Mouse (Mus musculus) embryonic facial prominence, embryonic 12.5 days (tissue): ENCODE measurements at regions not wholly inside any gene's neighbourhood (a gene's known extent, or its start where the extent isn't known, plus 50 kb on each side); places are given as distances from the start of the nearest gene placed in this dataset.

Experiments
- ATAC-seq: fragments of 200-750 bp; cut with Nextera tagmentation; 2 replicates; pipeline ENCODE4 v1.8.0; 2017; ENCODE audit not compliant: insufficient number of reproducible peaks, insufficient read depth, low FRiP score, low TSS enrichment
- H3K27ac ChIP-seq: fragments of 300-500 bp; sonication (generic); 2 replicates; pipeline ENCODE4 v1.5.1; 2016; ENCODE audit warnings: mild to moderate bottlenecking
- H3K27me3 ChIP-seq: fragments of 300-500 bp; sonication (generic); 2 replicates; pipeline ENCODE4 v1.6.1; 2016; ENCODE audit warnings: mild to moderate bottlenecking, moderate library complexity
- H3K36me3 ChIP-seq: fragments of 300-500 bp; sonication (generic); 2 replicates; pipeline ENCODE4 v1.6.1; 2016; ENCODE audit warnings: mild to moderate bottlenecking
- H3K4me1 ChIP-seq: fragments of 300-500 bp; sonication (generic); 2 replicates; pipeline ENCODE4 v1.6.1; 2016
- H3K4me2 ChIP-seq: fragments of 300-500 bp; sonication (generic); replicated peaks from 2 replicates; pipeline ENCODE4 v1.6.1; 2016; ENCODE audit warnings: mild to moderate bottlenecking, moderate library complexity
- H3K4me3 ChIP-seq: fragments of 300-500 bp; sonication (generic); 2 replicates; pipeline ENCODE4 v1.5.1; 2016; ENCODE audit warnings: mild to moderate bottlenecking
- H3K9ac ChIP-seq: fragments of 300-500 bp; sonication (generic); 2 replicates; pipeline ENCODE4 v1.6.1; 2016; ENCODE audit warnings: mild to moderate bottlenecking, moderate library complexity
- H3K9me3 ChIP-seq: fragments of 300-500 bp; sonication (generic); 2 replicates; pipeline ENCODE4 v1.6.1; 2016; ENCODE audit warnings: mild to moderate bottlenecking, moderate library complexity
- WGBS: fragments of 180-500 bp; shearing (Covaris S2); methylation state at CpG from one replicate; pipeline ENCODE4 v1.1.7; 2016; 5-methylcytosine and 5-hydroxymethylcytosine counted together

DNA sequence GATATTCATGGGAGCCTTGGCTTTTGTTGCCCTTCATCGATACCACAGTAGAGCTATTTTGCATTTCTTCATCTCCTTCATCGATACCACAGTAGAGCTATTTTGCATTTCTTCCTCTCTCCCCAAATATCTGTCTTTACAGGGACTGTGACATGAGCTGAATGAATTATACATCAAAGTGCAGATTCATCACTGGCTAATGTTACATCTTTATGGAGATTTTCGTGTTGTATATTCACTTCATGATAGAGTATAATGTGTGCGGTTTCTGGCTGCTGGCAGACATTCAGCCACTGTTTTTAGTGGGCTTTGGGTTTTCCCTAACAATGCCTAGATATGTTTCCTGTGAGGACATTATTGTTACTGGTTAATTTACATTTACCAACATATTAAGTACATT is 162.8 kb upstream of the Lcorl start:
- Histone ChIP-seq H3K36me3 (no peaks in the 10 kb centered on the region), H3K4me1 (no peaks in the 10 kb centered on the region), H3K27me3 (no peaks in the 10 kb centered on the region), H3K9me3 (no peaks in the 10 kb centered on the region), H3K4me3 (no peak overlapping the region), H3K9ac (no peak overlapping the region), H3K27ac (no peak overlapping the region), H3K4me2 (no peak overlapping the region)
- WGBS, result 86% methylated on average over 4 of the region's 4 CpGs
- ATAC-seq, result no peak

DNA sequence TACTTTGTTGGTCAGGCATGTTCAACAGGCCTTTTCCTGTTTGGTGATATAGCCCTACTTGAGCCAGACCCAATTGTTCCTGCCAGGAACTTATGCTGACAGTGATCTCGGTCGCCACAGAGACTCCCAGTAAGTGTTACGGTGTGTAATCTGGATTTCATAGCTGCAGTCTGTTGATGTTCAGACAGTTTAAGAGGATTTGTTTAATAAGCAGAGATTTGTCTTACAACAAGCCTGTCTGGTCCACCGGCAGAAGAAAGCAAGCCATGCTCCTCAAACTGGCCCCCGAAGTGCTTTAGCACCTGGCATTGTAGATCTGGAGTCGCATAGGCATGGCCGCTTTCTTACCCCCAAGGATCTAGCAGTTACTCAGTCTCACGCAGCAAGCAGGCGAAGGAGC is 150.0 kb upstream of the Lcorl start:
- no peak overlapping the region for H3K4me3 ChIP-seq
- no peaks in the 10 kb centered on the region for H3K9me3 ChIP-seq
- ATAC-seq, result no peak
- no peaks in the 10 kb centered on the region for H3K4me1 ChIP-seq
- no peaks in the 10 kb centered on the region for H3K36me3 ChIP-seq
- no peak overlapping the region for H3K4me2 ChIP-seq
- H3K27ac ChIP-seq, result no peak overlapping the region
- no peaks in the 10 kb centered on the region for H3K27me3 ChIP-seq
- 88% methylated on average over 9 of the region's 9 CpGs for WGBS
- no peak overlapping the region for H3K9ac ChIP-seq

DNA sequence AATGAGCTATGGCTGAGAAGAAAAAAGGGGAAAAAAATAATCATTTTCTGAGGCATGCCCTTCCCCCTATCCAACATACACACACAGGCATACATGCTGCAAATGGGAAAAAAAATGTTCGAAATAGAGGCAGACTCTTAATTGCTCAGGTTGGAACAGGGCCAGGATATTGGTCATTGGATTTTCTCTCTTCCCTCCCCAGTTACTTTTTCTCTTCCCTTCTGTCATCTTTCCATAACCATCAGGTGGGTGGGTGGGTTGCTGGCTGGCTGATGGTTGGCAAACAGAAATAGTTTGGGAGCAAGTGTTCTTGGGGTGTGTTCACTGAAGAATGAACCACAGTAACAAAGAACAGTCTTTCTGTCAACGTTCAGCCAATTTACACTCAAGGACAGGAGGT is 149.3 kb upstream of the Lcorl start:
- Histone ChIP-seq H3K27me3 (no peaks in the 10 kb centered on the region), H3K36me3 (no peaks in the 10 kb centered on the region), H3K4me1 (no peaks in the 10 kb centered on the region), H3K9me3 (no peaks in the 10 kb centered on the region), H3K27ac (no peak overlapping the region), H3K4me2 (no peak overlapping the region), H3K9ac (no peak overlapping the region), H3K4me3 (no peak overlapping the region)
- WGBS, result 84% methylated on average over 2 of the region's 2 CpGs
- ATAC-seq, result no peak

DNA sequence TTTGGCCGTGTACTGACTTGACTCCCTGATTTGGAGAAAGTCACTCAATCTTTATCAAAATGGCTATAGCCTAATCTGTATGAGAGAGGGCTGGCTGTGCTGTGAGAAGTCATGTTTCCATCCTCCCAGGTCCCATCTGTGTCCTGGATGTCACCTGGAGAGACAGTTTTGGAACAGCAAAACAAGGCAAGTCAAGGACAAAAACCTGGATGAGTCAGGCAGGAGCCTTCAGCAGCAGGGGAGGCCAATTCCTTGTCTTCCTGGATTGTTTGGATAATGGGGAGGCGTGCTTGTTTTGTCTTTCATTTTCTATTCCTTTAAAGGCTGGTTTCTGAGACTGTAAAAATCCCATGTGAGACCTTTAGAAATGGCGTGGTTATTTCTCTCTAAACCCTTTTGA is 148.8 kb upstream of the Lcorl start:
- no peak for ATAC-seq
- Histone ChIP-seq H3K4me2 (no peak overlapping the region), H3K4me3 (no peak overlapping the region), H3K36me3 (no peaks in the 10 kb centered on the region), H3K27me3 (no peaks in the 10 kb centered on the region), H3K27ac (no peak overlapping the region), H3K9ac (no peak overlapping the region), H3K9me3 (no peaks in the 10 kb centered on the region), H3K4me1 (no peaks in the 10 kb centered on the region)
- WGBS, result 82% methylated on average over 3 of the region's 3 CpGs

DNA sequence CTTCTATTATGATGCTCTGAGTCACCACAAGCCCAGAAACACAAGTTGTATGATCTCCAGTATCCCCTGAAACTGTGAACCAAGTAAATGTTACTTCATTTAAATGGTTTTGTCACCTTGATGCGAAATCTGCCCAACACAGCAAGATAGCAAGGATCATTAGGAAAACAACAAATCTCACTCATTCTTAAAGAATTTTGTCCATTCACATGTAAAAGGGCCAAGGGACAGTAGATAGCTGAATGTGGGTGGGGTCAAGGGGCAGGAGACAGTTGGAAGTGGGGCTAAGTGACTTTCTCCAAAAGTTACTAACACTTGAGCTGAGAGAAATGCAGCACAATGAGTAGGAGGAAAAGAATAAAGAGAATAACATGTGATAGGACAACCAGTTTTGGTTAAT is 148.2 kb upstream of the Lcorl start:
- Histone ChIP-seq H3K4me1 (no peaks in the 10 kb centered on the region), H3K27ac (no peak overlapping the region), H3K9me3 (no peaks in the 10 kb centered on the region), H3K4me3 (no peak overlapping the region), H3K9ac (no peak overlapping the region), H3K36me3 (no peaks in the 10 kb centered on the region), H3K4me2 (no peak overlapping the region), H3K27me3 (no peaks in the 10 kb centered on the region)
- no peak for ATAC-seq
- 89% methylated on average over 1 of the region's 1 CpGs for WGBS

DNA sequence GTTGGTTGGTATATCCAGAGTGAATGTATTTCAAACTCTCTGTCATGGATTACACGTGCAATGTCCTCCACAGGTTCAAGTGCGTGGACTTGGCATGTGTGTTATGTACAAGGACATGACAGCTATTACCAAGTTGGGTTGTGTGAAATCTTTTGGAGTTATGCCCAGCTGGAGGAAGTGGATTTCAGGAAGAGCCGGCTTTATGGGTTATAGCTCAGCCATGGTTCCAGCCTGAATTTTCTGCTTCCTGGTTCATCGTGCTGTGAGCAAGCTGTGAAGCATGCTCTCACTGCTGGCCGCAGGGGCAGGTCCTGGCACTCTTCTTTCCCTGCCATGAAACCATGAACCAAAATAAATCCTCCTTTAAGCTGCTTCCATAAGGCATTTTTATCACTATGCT is 144.6 kb upstream of the Lcorl start:
- no peaks in the 10 kb centered on the region for H3K36me3 ChIP-seq
- no peaks in the 10 kb centered on the region for H3K9me3 ChIP-seq
- ATAC-seq, result no peak
- H3K27me3 ChIP-seq, result no peaks in the 10 kb centered on the region
- H3K4me1 ChIP-seq, result no peaks in the 10 kb centered on the region
- H3K4me2 ChIP-seq, result no peak overlapping the region
- 86% methylated on average over 5 of the region's 5 CpGs for WGBS
- H3K4me3 ChIP-seq, result no peak overlapping the region
- no peak overlapping the region for H3K9ac ChIP-seq
- H3K27ac ChIP-seq, result no peak overlapping the region

DNA sequence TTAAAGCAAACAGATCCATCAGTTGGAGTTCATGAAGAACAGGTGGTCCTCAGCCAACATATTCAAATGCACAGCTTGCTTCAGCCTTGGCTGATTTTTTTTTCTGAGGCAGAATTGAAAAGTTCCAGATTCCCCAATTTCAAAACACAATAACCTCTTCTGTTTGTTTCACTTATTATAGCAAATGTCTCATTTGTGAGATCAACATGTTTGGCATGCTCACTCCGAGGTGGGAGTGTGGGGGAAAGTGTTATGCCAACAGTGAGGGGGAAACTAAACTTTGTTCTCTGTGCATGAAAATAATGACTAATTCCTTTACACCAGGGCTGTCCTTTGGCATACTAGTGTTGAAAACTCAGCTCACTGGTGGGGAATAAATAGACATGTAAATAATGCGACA is 100.4 kb upstream of the Lcorl start:
- Histone ChIP-seq H3K36me3 (no peaks in the 10 kb centered on the region), H3K4me1 (no peaks in the 10 kb centered on the region), H3K4me3 (no peak overlapping the region), H3K9me3 (no peaks in the 10 kb centered on the region), H3K27ac (no peak overlapping the region), H3K27me3 (no peaks in the 10 kb centered on the region), H3K4me2 (no peak overlapping the region), H3K9ac (no peak overlapping the region)
- no peak for ATAC-seq
- 76% methylated on average over 2 of the region's 2 CpGs for WGBS

DNA sequence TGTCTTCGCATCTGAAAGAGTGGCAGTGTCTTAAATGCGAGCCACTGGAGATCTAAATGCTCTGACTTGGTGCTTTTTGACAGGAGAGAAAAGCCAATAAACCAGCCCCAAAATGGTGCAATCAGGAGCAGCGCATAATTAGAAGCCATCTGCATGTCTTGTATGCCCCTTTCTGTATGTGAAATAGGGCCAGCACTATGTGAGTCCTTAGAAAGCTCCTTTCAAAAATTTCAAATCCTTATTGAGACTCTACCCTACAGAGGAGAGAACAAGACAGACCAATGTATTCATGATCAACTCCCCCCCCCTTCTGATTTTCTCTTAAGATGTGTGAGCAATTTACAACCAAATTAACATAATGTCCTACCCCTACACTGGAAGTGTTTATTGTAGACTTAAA is 86.6 kb upstream of the Lcorl start:
- Histone ChIP-seq H3K4me1 (no peaks in the 10 kb centered on the region), H3K9ac (no peak overlapping the region), H3K4me3 (no peak overlapping the region), H3K36me3 (no peaks in the 10 kb centered on the region), H3K4me2 (no peak overlapping the region), H3K9me3 (no peaks in the 10 kb centered on the region), H3K27ac (no peak overlapping the region), H3K27me3 (no peaks in the 10 kb centered on the region)
- no peak for ATAC-seq
- WGBS, result 92% methylated on average over 3 of the region's 3 CpGs

DNA sequence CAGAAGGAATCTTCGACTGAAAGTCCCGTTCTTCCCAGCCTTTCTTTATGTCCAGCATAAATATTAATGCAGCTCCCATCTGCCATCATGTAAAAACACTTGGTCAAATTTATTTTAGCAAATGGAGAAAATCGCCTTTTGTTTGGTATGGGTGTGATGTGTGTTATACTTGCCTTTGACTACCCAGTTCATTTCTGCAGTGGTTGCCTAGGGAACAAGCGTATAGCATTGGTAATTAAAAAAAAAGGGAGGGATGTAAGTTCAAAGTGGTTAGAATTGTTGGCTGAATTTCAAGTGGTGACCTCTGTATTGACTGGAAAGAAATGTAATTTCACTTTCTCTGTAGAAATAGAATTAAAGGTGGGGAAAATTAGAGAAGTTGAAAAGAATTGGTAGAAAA is 75.6 kb upstream of the Lcorl start:
- Histone ChIP-seq H3K9me3 (no peaks in the 10 kb centered on the region), H3K4me1 (no peaks in the 10 kb centered on the region), H3K27me3 (no peaks in the 10 kb centered on the region), H3K4me2 (no peak overlapping the region), H3K4me3 (no peak overlapping the region), H3K9ac (no peak overlapping the region), H3K36me3 (no peaks in the 10 kb centered on the region), H3K27ac (no peak overlapping the region)
- WGBS, result 85% methylated on average over 4 of the region's 4 CpGs
- ATAC-seq, result no peak

DNA sequence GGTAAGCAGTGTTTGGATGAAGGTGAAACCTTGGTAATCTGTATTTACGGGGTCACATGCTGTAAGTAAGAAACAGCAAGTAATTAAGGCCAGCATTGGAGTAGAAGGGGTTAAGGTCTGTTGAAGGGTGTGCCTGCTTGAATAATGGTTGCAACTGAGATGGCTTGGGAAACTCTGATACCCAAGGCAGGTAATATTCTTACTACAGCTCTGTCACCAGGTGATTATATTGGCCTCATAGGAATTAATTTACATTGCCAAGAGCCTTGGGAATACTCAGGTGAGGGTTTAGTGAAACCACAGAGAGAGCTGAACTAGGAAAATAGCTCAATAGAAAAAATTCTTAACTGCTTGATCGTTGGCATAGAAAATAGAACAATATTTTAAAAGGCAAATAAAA is 73.8 kb upstream of the Lcorl start:
- 77% methylated on average over 2 of the region's 2 CpGs for WGBS
- Histone ChIP-seq H3K9ac (no peak overlapping the region), H3K27ac (no peak overlapping the region), H3K4me1 (peaks cover 3% of the 10 kb centered on the region; the same call in 1 of the 2 replicates), H3K27me3 (no peaks in the 10 kb centered on the region), H3K4me2 (no peak overlapping the region), H3K36me3 (no peaks in the 10 kb centered on the region), H3K9me3 (no peaks in the 10 kb centered on the region), H3K4me3 (no peak overlapping the region)
- ATAC-seq, result no peak

DNA sequence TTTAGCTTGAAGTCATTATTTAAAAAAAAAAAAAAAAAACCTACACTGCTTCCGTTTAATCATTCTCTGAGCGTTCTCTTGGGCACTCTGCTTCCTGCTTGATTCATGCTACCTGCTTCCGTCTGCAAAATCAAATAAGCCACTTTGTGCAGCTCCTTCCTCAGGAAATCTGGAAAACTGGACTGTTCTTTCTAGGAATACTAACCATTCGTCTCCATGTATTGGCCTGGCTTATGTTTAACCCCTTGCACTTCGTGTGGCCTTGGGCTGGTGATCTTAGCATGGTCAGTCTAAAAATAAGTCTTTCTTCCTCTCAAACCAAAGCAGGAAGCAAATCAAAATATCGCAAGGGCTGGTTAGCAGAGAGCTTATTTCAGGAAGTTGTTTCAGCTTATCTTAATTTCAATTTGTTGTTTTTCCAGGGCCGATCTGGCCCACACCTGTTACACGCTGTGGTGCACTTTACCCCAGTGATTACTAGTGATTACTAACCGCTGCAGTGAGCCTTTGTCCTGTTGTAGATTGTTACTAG is 68.5 kb upstream of the Lcorl start:
- Histone ChIP-seq H3K4me2 (no peak overlapping the region), H3K9me3 (no peaks in the 10 kb centered on the region), H3K27me3 (no peaks in the 10 kb centered on the region), H3K36me3 (no peaks in the 10 kb centered on the region), H3K27ac (no peak overlapping the region), H3K9ac (no peak overlapping the region), H3K4me3 (no peak overlapping the region), H3K4me1 (peaks cover 7% of the 10 kb centered on the region; the same call in 1 of the 2 replicates)
- no peak for ATAC-seq
- 29% methylated on average over 9 of the region's 9 CpGs for WGBS

DNA sequence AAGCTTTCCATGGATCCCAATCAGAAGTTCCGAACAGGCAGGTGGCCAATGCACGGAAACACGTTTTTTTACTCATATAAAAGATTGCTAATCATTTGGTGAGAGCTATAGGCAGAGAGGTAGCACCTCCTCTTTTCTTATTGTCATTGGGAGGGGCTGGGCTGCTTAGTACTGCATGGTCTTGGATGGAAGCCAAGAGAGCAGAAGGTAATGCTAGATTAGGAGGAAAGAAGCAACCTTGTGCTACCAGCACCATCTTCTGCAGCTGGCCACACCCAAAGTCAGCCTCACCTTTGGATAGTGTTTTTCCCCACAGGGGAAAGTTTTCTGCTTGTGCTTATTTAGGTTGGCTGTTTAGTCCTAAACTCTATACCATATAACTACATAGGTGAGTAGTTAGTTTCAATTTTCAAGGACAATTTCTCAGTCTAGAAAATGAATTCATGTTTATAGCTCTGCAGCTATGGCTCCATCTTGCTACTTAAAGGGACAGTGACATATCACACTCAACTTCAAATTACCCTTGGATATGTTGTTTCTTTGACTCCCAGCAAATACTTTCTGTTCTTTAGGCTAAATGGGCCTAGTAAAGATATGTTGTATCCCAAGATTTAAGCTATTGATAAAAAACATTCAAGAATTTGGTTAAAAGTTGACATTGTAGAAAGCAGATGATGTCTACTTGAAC is 66.6 kb upstream of the Lcorl start:
- Histone ChIP-seq H3K36me3 (no peaks in the 10 kb centered on the region), H3K4me1 (peaks cover 7% of the 10 kb centered on the region; the same call in 1 of the 2 replicates), H3K4me2 (no peak overlapping the region), H3K9me3 (no peaks in the 10 kb centered on the region), H3K9ac (no peak overlapping the region), H3K27me3 (no peaks in the 10 kb centered on the region), H3K4me3 (no peak overlapping the region), H3K27ac (no peak overlapping the region)
- no peak for ATAC-seq
- WGBS, result 76% methylated on average over 3 of the region's 3 CpGs
